Mouse (Mus musculus) hindbrain, embryonic 13.5 days (tissue): ENCODE data around the gene Tppp3. TPM values are rescaled to one million over a fixed set of nuclear protein-coding genes. Genes with fewer than 3 reads are reported as not detected.

Experiments
- ATAC-seq: fragments of 200-750 bp; cut with Nextera tagmentation; 2 replicates; pipeline ENCODE4 v1.8.0; 2017; ENCODE audit warnings: moderate TSS enrichment; ENCODE audit not compliant: low FRiP score
- H3K27ac ChIP-seq: fragments of 300-500 bp; sonication (generic); 2 replicates; pipeline ENCODE4 v1.5.1; 2015; ENCODE audit warnings: inconsistent platforms, mild to moderate bottlenecking, moderate library complexity
- H3K27me3 ChIP-seq: fragments of 300-500 bp; sonication (generic); 2 replicates; pipeline ENCODE4 v1.6.1; 2015; ENCODE audit warnings: mild to moderate bottlenecking, inconsistent platforms
- H3K36me3 ChIP-seq: fragments of 300-500 bp; sonication (generic); 2 replicates; pipeline ENCODE4 v1.6.1; 2015; ENCODE audit warnings: mild to moderate bottlenecking, inconsistent platforms
- H3K4me1 ChIP-seq: fragments of 300-500 bp; sonication (generic); replicated peaks from 2 replicates; pipeline ENCODE4 v1.6.1; 2015; ENCODE audit warnings: inconsistent platforms
- H3K4me2 ChIP-seq: fragments of 300-500 bp; sonication (generic); 2 replicates; pipeline ENCODE4 v1.6.1; 2015; ENCODE audit warnings: inconsistent platforms, mild to moderate bottlenecking, moderate library complexity
- H3K4me3 ChIP-seq: fragments of 300-500 bp; sonication (generic); 2 replicates; pipeline ENCODE4 v1.5.1; 2015; ENCODE audit warnings: mild to moderate bottlenecking, inconsistent platforms
- H3K9ac ChIP-seq: fragments of 300-500 bp; sonication (generic); 2 replicates; pipeline ENCODE4 v1.6.1; 2015; ENCODE audit warnings: mild to moderate bottlenecking, inconsistent platforms
- H3K9me3 ChIP-seq: fragments of 300-500 bp; sonication (generic); 2 replicates; pipeline ENCODE4 v1.6.1; 2016; ENCODE audit warnings: inconsistent platforms
- WGBS: fragments of 180-500 bp; shearing (Covaris S2); methylation state at CpG from one replicate; pipeline ENCODE4 v1.1.7; 2015; 5-methylcytosine and 5-hydroxymethylcytosine counted together
- polyA plus RNA-seq: library from polyadenylated mRNA; unstranded; fragments of >200 nt; fragmentation: Nextera tagmentation; extraction: Ambion mirVana; gene quantifications from 2 replicates; pipeline ENCODE4 v1.2.1, GENCODE M21; 2015

Gene Tppp3
- polyA plus RNA-seq, 1 experiment from 2014 or later, result 181 TPM

GRCm38 (mm10) chr8:105483212-105484029, 12.1 kb upstream of the Tppp3 start:
- Histone ChIP-seq H3K4me2 (no peak overlapping the region), H3K4me1 (peaks cover 17% of the 10 kb centered on the region), H3K27me3 (no peaks in the 10 kb centered on the region), H3K36me3 (peaks cover 23% of the 10 kb centered on the region), H3K4me3 (no peak overlapping the region), H3K9ac (0 out of 2 replicates have a peak overlapping the region, but pooled peaks have one; percentile 43), H3K27ac (no peak overlapping the region), H3K9me3 (no peaks in the 10 kb centered on the region)
- ATAC-seq, result 0 out of 2 replicates have a peak, but pooled peaks have one; percentile 25
- whole genome bisulfite sequencing, result 37% methylated on average over 14 of the region's 14 CpGs

- H3K9me3 ChIP-seq, result no peaks in the 10 kb centered on the region
- 89% methylated on average over 8 of the region's 8 CpGs for WGBS
- no peak overlapping the region for H3K27ac ChIP-seq
Measured at GRCm38 (mm10) chr8:105482123-105482522, 10.8 kb upstream of the Tppp3 start.

GRCm38 (mm10) chr8:105481453-105481852, 10.1 kb upstream of the Tppp3 start:
- H3K9ac ChIP-seq, result no peak overlapping the region
- WGBS, result 65% methylated on average over 6 of the region's 6 CpGs
- no peaks in the 10 kb centered on the region for H3K9me3 ChIP-seq
- H3K4me3 ChIP-seq, result no peak overlapping the region
- ATAC-seq, result no peak
- no peak overlapping the region for H3K4me2 ChIP-seq
- peaks cover 24% of the 10 kb centered on the region for H3K4me1 ChIP-seq
- peaks cover 25% of the 10 kb centered on the region for H3K36me3 ChIP-seq
- H3K27ac ChIP-seq, result 0 out of 2 replicates have a peak overlapping the region, but pooled peaks have one; percentile 12
- no peaks in the 10 kb centered on the region for H3K27me3 ChIP-seq

More at GRCm38 (mm10) chr8:105482123-105482522, 10.8 kb upstream of the Tppp3 start:
- H3K9ac ChIP-seq, result no peak overlapping the region
- H3K27me3 ChIP-seq, result no peaks in the 10 kb centered on the region
- H3K4me1 ChIP-seq, result peaks cover 18% of the 10 kb centered on the region
- no peak for ATAC-seq
- peaks cover 25% of the 10 kb centered on the region for H3K36me3 ChIP-seq
- no peak overlapping the region for H3K4me3 ChIP-seq
- no peak overlapping the region for H3K4me2 ChIP-seq

GRCm38 (mm10) chr8:105481013-105481412, 9.7 kb upstream of the Tppp3 start:
- WGBS, result 45% methylated on average over 2 of the region's 2 CpGs
- Histone ChIP-seq H3K9ac (no peak overlapping the region), H3K36me3 (peaks cover 28% of the 10 kb centered on the region), H3K27ac (0 out of 2 replicates have a peak overlapping the region, but pooled peaks have one; percentile 12), H3K9me3 (no peaks in the 10 kb centered on the region), H3K4me3 (no peak overlapping the region), H3K4me2 (no peak overlapping the region), H3K27me3 (no peaks in the 10 kb centered on the region), H3K4me1 (peaks cover 24% of the 10 kb centered on the region)
- no peak for ATAC-seq

GRCm38 (mm10) chr8:105477792-105478191, 6.5 kb upstream of the Tppp3 start:
- no peak overlapping the region for H3K27ac ChIP-seq
- no peaks in the 10 kb centered on the region for H3K9me3 ChIP-seq
- H3K4me2 ChIP-seq, result no peak overlapping the region
- WGBS, result 76% methylated on average over 3 of the region's 3 CpGs
- no peak overlapping the region for H3K4me3 ChIP-seq
- H3K4me1 ChIP-seq, result peaks cover 44% of the 10 kb centered on the region
- H3K27me3 ChIP-seq, result peaks cover 8% of the 10 kb centered on the region; the same call in 1 of the 2 replicates
- ATAC-seq, result no peak
- H3K9ac ChIP-seq, result no peak overlapping the region
- H3K36me3 ChIP-seq, result peaks cover 24% of the 10 kb centered on the region; the same call in 1 of the 2 replicates

GRCm38 (mm10) chr8:105476628-105477413, 5.5 kb upstream of the Tppp3 start:
- Histone ChIP-seq H3K9me3 (no peaks in the 10 kb centered on the region), H3K4me3 (no peak overlapping the region), H3K36me3 (peaks cover 20% of the 10 kb centered on the region; the same call in 1 of the 2 replicates), H3K27ac (no peak overlapping the region), H3K4me1 (peaks cover 51% of the 10 kb centered on the region), H3K4me2 (no peak overlapping the region), H3K9ac (no peak overlapping the region), H3K27me3 (peaks cover 8% of the 10 kb centered on the region; the same call in 1 of the 2 replicates)
- no peak for ATAC-seq
- 42% methylated on average over 25 of the region's 25 CpGs for WGBS

GRCm38 (mm10) chr8:105476161-105476560, 4.8 kb upstream of the Tppp3 start:
- Histone ChIP-seq H3K4me2 (no peak overlapping the region), H3K36me3 (peaks cover 15% of the 10 kb centered on the region; the same call in 1 of the 2 replicates), H3K4me1 (peaks cover 55% of the 10 kb centered on the region), H3K4me3 (no peak overlapping the region), H3K9ac (no peak overlapping the region), H3K9me3 (no peaks in the 10 kb centered on the region), H3K27me3 (peaks cover 8% of the 10 kb centered on the region; the same call in 1 of the 2 replicates), H3K27ac (no peak overlapping the region)
- WGBS, result 97% methylated on average over 7 of the region's 7 CpGs
- no peak for ATAC-seq

GRCm38 (mm10) chr8:105475742-105476141, 4.4 kb upstream of the Tppp3 start:
- peaks cover 8% of the 10 kb centered on the region; the same call in 1 of the 2 replicates for H3K27me3 ChIP-seq
- no peaks in the 10 kb centered on the region for H3K9me3 ChIP-seq
- no peak for ATAC-seq
- no peak overlapping the region for H3K4me2 ChIP-seq
- 95% methylated on average over 8 of the region's 8 CpGs for WGBS
- H3K36me3 ChIP-seq, result peaks cover 15% of the 10 kb centered on the region; the same call in 1 of the 2 replicates
- H3K27ac ChIP-seq, result no peak overlapping the region
- H3K4me3 ChIP-seq, result no peak overlapping the region
- H3K4me1 ChIP-seq, result peaks cover 54% of the 10 kb centered on the region
- no peak overlapping the region for H3K9ac ChIP-seq

GRCm38 (mm10) chr8:105475254-105475653, 3.9 kb upstream of the Tppp3 start:
- H3K9me3 ChIP-seq, result no peaks in the 10 kb centered on the region
- H3K4me2 ChIP-seq, result no peak overlapping the region
- peaks cover 15% of the 10 kb centered on the region; the same call in 1 of the 2 replicates for H3K36me3 ChIP-seq
- H3K27me3 ChIP-seq, result peaks cover 8% of the 10 kb centered on the region; the same call in 1 of the 2 replicates
- H3K4me3 ChIP-seq, result no peak overlapping the region
- WGBS, result 36% methylated on average over 4 of the region's 4 CpGs
- peak overlapping the region; percentile 25; the same call in 1 of the 2 replicates for H3K27ac ChIP-seq
- no peak for ATAC-seq
- H3K4me1 ChIP-seq, result peaks cover 59% of the 10 kb centered on the region
- H3K9ac ChIP-seq, result peak overlapping the region; percentile 30; the same call in 1 of the 2 replicates

GRCm38 (mm10) chr8:105474680-105475079, 3.4 kb upstream of the Tppp3 start:
- H3K4me3 ChIP-seq, result no peak overlapping the region
- 0 out of 2 replicates have a peak overlapping the region, but pooled peaks have one; percentile 6 for H3K4me2 ChIP-seq
- peak overlapping the region; percentile 30 for H3K9ac ChIP-seq
- peak overlapping the region; percentile 45 for H3K27ac ChIP-seq
- H3K27me3 ChIP-seq, result peaks cover 8% of the 10 kb centered on the region; the same call in 1 of the 2 replicates
- peaks cover 15% of the 10 kb centered on the region; the same call in 1 of the 2 replicates for H3K36me3 ChIP-seq
- no peaks in the 10 kb centered on the region for H3K9me3 ChIP-seq
- ATAC-seq, result no peak
- peaks cover 65% of the 10 kb centered on the region for H3K4me1 ChIP-seq
- WGBS, result 42% methylated on average over 5 of the region's 5 CpGs

- no peak for ATAC-seq
- Histone ChIP-seq H3K9me3 (no peaks in the 10 kb centered on the region), H3K9ac (peak overlapping the region; percentile 30; the same call in 1 of the 2 replicates), H3K4me1 (peaks cover 72% of the 10 kb centered on the region), H3K36me3 (peaks cover 15% of the 10 kb centered on the region; the same call in 1 of the 2 replicates), H3K4me3 (no peak overlapping the region), H3K4me2 (peak overlapping the region; percentile 6; the same call in 1 of the 2 replicates), H3K27me3 (peaks cover 8% of the 10 kb centered on the region; the same call in 1 of the 2 replicates), H3K27ac (peak overlapping the region; percentile 45; the same call in 1 of the 2 replicates)
- 22% methylated on average over 17 of the region's 17 CpGs for WGBS
Measured at GRCm38 (mm10) chr8:105473816-105474606, 2.7 kb upstream of the Tppp3 start.
